Mouse (Mus musculus): ENCODE measurements at regions not wholly inside any gene's neighbourhood (a gene's known extent, or its start where the extent isn't known, plus 50 kb on each side); places are given as distances from the start of the nearest gene placed in this dataset.

- peak; percentile 32 for TF ChIP-seq CTCF (IDR thresholded peaks at IDR 0.05)
- no peak for TF ChIP-seq EP300 (IDR thresholded peaks at IDR 0.05)
These were observed 117.4 kb upstream of the Cxxc4 start for GRCm38 (mm10) chr3:134118898-134119297.
